Mouse (Mus musculus): ENCODE measurements around the gene Dcxr. TPM values are rescaled to one million over a fixed set of nuclear protein-coding genes. Genes with fewer than 3 reads are reported as not detected.

Dcxr gene
- polyA plus RNA-seq, 1 experiment from 2014 or later, result 25.8 TPM

DNA sequence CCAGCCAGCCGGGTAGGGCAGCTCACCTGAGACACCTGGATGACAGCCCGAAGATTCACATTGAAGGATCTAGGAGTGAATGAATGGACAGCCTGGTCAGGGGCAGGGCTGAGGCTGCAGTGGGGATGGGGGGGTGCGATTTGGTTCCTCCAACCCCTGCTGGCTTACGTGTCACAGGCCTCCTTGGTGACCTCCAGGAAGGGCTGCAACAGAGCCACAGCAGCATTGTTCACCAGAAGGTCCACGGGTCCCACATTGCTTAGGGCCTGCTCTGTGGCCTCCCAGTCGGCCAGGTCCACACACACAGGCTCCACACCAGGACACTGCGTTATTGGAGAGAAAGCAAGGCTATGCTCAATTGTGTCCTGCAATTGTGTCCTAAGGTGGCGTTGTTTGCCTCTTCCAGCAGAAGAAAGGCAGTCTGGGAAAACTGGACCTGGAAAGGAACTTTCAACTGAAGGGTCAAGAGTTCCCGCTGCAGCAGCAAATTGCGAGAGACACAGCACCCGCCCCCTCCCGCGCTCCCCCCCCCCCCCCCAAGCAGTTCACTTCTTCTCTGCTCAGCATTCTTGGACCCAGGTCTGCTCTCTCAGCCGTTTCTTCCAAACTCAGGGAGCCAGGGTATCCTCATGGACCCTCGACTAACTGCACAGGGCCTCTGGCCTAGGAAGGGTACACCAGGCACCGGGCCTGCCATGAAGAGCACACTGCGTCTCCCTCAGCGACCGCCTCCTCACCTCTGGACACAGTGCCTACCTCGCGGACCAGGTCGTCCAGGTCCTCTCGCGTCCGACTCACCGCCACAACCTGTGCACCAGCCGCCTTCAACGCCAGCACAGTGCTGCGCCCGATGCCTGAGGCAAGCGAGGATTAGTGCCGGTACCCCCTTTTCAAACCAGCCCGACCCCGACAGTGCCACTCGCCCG lies 575 bp downstream of the Dcxr start:
- Histone ChIP-seq H3K4me2 (ENCODE audit: low read length) (peak overlapping the region; percentile 84), H3K4me3 (ENCODE audit: low read depth, low read length) (peak overlapping the region; percentile 58), H3K36me3 (ENCODE audit: control insufficient read depth, insufficient read depth, low read length) (no peaks in the 10 kb centered on the region), H3K4me1 (replicated peaks; ENCODE audit: control insufficient read depth, insufficient read depth, low read length) (peaks cover 14% of the 10 kb centered on the region), H3K9ac (ENCODE audit: low read length) (peak overlapping the region; percentile 40), H3K27me3 (replicated peaks; ENCODE audit: control insufficient read depth, insufficient read depth, low read length) (peaks cover 8% of the 10 kb centered on the region; the same call in 1 of the 2 replicates), H3K9me3 (ENCODE audit: control insufficient read depth, low read length) (no peaks in the 10 kb centered on the region), H3K27ac (ENCODE audit: low read depth) (no peak overlapping the region)
- 21% methylated on average over 33 of the region's 36 CpGs for WGBS
- DNase-seq (ENCODE audit: low spot score) (no peak), ATAC-seq (replicated peaks; ENCODE audit: low FRiP score, low TSS enrichment, low read depth) (peak; percentile 30; the same call in 1 of the 2 replicates)

GRCm38 (mm10) chr11:120723509-120723908 lies 3.6 kb downstream of the Dcxr start:
- ATAC-seq (replicated peaks; ENCODE audit: low FRiP score, low TSS enrichment, low read depth), result no peak
- Histone ChIP-seq H3K9me3 (ENCODE audit: control insufficient read depth, low read length) (no peaks in the 10 kb centered on the region), H3K27me3 (replicated peaks; ENCODE audit: control insufficient read depth, insufficient read depth, low read length) (peaks cover 8% of the 10 kb centered on the region; the same call in 1 of the 2 replicates), H3K36me3 (ENCODE audit: control insufficient read depth, insufficient read depth, low read length) (peaks cover 11% of the 10 kb centered on the region; the same call in 1 of the 2 replicates), H3K4me2 (ENCODE audit: low read length) (no peak overlapping the region), H3K4me1 (replicated peaks; ENCODE audit: control insufficient read depth, insufficient read depth, low read length) (peaks cover 20% of the 10 kb centered on the region), H3K27ac (ENCODE audit: low read depth) (no peak overlapping the region), H3K4me3 (ENCODE audit: low read depth, low read length) (no peak overlapping the region), H3K9ac (ENCODE audit: low read length) (no peak overlapping the region)
- WGBS, result 91% methylated on average over 7 of the region's 7 CpGs
- no peak for DNase-seq (ENCODE audit: low spot score)

- no peak overlapping the region for H3K27ac ChIP-seq (ENCODE audit: low read depth)
- no peak overlapping the region for H3K4me2 ChIP-seq (ENCODE audit: low read length)
- no peak overlapping the region for H3K4me3 ChIP-seq (ENCODE audit: low read depth, low read length)
- H3K9ac ChIP-seq (ENCODE audit: low read length), result no peak overlapping the region
- H3K9me3 ChIP-seq (ENCODE audit: control insufficient read depth, low read length), result no peaks in the 10 kb centered on the region
- peaks cover 8% of the 10 kb centered on the region; the same call in 1 of the 2 replicates for H3K27me3 ChIP-seq (replicated peaks; ENCODE audit: control insufficient read depth, insufficient read depth, low read length)
- WGBS, result 85% methylated on average over 11 of the region's 11 CpGs
- H3K36me3 ChIP-seq (ENCODE audit: control insufficient read depth, insufficient read depth, low read length), result peaks cover 17% of the 10 kb centered on the region
- H3K4me1 ChIP-seq (replicated peaks; ENCODE audit: control insufficient read depth, insufficient read depth, low read length), result peaks cover 20% of the 10 kb centered on the region
- no peak for ATAC-seq (replicated peaks; ENCODE audit: low FRiP score, low TSS enrichment, low read depth)
- no peak for DNase-seq (ENCODE audit: low spot score)
These were observed 4.2 kb downstream of the Dcxr start for GRCm38 (mm10) chr11:120722761-120723382.

DNA sequence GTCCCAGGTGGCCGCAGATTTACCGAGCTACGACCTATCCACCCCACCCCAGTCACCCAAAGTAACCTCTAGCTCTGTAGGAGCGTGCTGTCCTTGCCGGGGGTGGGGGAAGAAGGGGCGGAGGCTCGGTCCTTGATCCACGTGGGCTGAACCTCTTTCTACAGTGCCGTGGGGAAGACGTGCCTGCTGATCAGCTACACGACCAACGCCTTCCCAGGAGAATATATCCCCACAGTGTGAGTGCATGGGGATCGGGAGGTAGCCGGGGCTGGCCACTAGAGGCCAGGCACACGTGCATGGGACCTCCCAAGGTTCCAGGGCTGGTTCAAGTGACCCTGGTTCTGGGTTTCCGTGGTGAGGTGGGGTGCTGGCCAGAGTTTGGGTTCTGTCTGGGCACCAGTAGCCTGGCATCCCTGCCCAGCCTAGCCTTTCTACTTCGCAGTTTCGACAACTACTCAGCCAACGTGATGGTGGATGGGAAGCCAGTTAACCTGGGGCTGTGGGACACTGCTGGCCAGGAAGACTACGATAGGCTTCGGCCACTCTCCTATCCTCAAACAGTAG lies 4.9 kb downstream of the Dcxr start:
- H3K9me3 ChIP-seq (ENCODE audit: control insufficient read depth, low read length), result no peaks in the 10 kb centered on the region
- DNase-seq (ENCODE audit: low spot score), result no peak
- peak overlapping the region; percentile 64 for H3K9ac ChIP-seq (ENCODE audit: low read length)
- WGBS, result 22% methylated on average over 21 of the region's 21 CpGs
- peak; percentile 3 for ATAC-seq (replicated peaks; ENCODE audit: low FRiP score, low TSS enrichment, low read depth)
- peak overlapping the region; percentile 58 for H3K4me3 ChIP-seq (ENCODE audit: low read depth, low read length)
- peaks cover 20% of the 10 kb centered on the region for H3K4me1 ChIP-seq (replicated peaks; ENCODE audit: control insufficient read depth, insufficient read depth, low read length)
- peaks cover 24% of the 10 kb centered on the region for H3K36me3 ChIP-seq (ENCODE audit: control insufficient read depth, insufficient read depth, low read length)
- H3K4me2 ChIP-seq (ENCODE audit: low read length), result peak overlapping the region; percentile 99
- no peak overlapping the region for H3K27ac ChIP-seq (ENCODE audit: low read depth)
- peaks cover 8% of the 10 kb centered on the region; the same call in 1 of the 2 replicates for H3K27me3 ChIP-seq (replicated peaks; ENCODE audit: control insufficient read depth, insufficient read depth, low read length)

DNA sequence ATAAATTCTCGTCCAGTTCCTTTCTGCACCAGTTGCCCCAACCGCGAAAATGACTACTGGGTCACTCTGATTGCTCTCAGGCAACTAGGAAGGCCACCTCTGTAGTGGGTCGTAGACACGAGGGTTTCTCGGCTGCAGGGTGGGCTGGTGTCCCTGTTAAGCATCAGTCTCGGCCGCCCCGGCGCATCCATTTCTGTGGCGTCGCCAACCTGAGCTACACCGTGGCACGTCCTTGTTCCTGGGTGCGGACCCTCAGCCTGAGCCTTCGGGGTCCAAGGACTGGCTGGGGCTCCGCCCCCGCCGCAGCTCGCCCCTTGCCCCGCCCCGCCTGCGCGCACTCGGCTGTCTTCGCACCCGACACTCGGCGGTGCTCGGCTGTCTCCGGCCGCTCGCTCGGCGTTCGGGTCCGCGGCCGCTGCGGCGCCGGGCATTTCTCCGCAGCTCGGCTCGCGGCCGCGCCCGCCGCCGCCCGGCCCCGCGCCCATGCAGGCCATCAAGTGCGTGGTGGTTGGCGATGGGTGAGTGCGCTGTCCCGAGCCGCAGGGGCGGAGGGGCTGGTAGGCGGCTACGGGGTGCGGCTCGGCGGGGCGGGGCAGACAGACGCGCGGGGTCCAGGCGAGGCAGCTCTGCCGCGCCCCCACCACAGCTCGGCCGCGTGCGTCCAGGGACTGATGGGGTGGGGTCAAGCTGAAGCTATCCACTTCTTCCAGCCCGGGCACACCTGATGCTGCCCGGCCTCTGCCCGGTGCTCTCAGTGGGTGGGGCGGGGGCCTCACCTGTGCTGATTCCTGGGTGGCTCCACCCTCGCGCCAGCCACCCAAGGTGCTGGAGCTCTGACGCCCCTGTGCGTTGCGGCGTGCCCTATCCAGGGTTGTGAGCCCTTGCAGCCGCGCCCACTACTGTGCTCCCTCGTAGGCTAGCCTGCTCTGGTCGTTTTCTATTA lies 5.7 kb downstream of the Dcxr start, which contains the start of gene Rac3:
TSS of gene Rac3 (plus strand) at position 347 of the 943 bp plus-strand sequence.
- WGBS, result under 1% methylated on average over 90 of the region's 90 CpGs
- DNase-seq (ENCODE audit: low spot score), result peak; percentile 82
- Histone ChIP-seq H3K4me2 (ENCODE audit: low read length) (peak within 1 kb of the TSS; percentile 99), H3K27ac (ENCODE audit: low read depth) (no peak within 1 kb of the TSS), H3K4me3 (ENCODE audit: low read depth, low read length) (peak within 1 kb of the TSS; percentile 58), H3K36me3 (ENCODE audit: control insufficient read depth, insufficient read depth, low read length) (peaks cover 30% of the 10 kb centered on the region), H3K9ac (ENCODE audit: low read length) (peak within 1 kb of the TSS; percentile 64), H3K9me3 (ENCODE audit: control insufficient read depth, low read length) (no peaks in the 10 kb centered on the region), H3K27me3 (replicated peaks; ENCODE audit: control insufficient read depth, insufficient read depth, low read length) (peaks cover 8% of the 10 kb centered on the region; the same call in 1 of the 2 replicates), H3K4me1 (replicated peaks; ENCODE audit: control insufficient read depth, insufficient read depth, low read length) (peaks cover 16% of the 10 kb centered on the region)
- ATAC-seq (replicated peaks; ENCODE audit: low FRiP score, low TSS enrichment, low read depth), result peak; percentile 77

DNA sequence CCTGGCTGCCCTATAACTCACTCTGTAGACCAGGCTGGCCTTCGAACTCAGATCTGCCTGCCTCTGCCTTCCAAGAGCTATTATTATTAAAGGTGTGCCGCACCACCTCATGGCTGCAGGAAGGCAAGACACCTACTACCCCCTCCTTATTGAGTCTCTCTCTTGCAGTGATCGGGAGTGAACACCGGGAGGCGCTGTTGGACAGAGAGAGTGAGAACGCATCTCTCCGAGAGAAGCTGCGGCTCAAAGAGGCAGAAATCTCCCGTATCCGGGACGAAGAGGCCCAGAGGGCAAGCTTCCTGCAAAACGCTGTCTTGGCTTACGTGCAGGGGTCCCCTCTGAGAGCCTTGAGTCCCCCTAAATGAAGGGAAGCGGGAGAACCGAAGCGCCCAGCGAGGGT lies 6.6 kb downstream of the Dcxr start:
- ATAC-seq (replicated peaks; ENCODE audit: low FRiP score, low TSS enrichment, low read depth), result no peak
- peaks cover 8% of the 10 kb centered on the region; the same call in 1 of the 2 replicates for H3K27me3 ChIP-seq (replicated peaks; ENCODE audit: control insufficient read depth, insufficient read depth, low read length)
- H3K27ac ChIP-seq (ENCODE audit: low read depth), result no peak overlapping the region
- peak overlapping the region; percentile 64 for H3K9ac ChIP-seq (ENCODE audit: low read length)
- peak overlapping the region; percentile 58; the same call in 1 of the 2 replicates for H3K4me3 ChIP-seq (ENCODE audit: low read depth, low read length)
- H3K36me3 ChIP-seq (ENCODE audit: control insufficient read depth, insufficient read depth, low read length), result peaks cover 40% of the 10 kb centered on the region
- 13% methylated on average over 17 of the region's 17 CpGs for WGBS
- no peaks in the 10 kb centered on the region for H3K9me3 ChIP-seq (ENCODE audit: control insufficient read depth, low read length)
- peak overlapping the region; percentile 99 for H3K4me2 ChIP-seq (ENCODE audit: low read length)
- peaks cover 14% of the 10 kb centered on the region for H3K4me1 ChIP-seq (replicated peaks; ENCODE audit: control insufficient read depth, insufficient read depth, low read length)
- peak; percentile 97 for DNase-seq (ENCODE audit: low spot score)

- H3K27me3 ChIP-seq (replicated peaks; ENCODE audit: control insufficient read depth, insufficient read depth, low read length), result peaks cover 8% of the 10 kb centered on the region; the same call in 1 of the 2 replicates
- no peak overlapping the region for H3K27ac ChIP-seq (ENCODE audit: low read depth)
- peaks cover 43% of the 10 kb centered on the region for H3K36me3 ChIP-seq (ENCODE audit: control insufficient read depth, insufficient read depth, low read length)
- DNase-seq (ENCODE audit: low spot score) (no peak), ATAC-seq (replicated peaks; ENCODE audit: low FRiP score, low TSS enrichment, low read depth) (no peak)
- H3K4me2 ChIP-seq (ENCODE audit: low read length), result no peak overlapping the region
- 87% methylated on average over 13 of the region's 13 CpGs for WGBS
- H3K9ac ChIP-seq (ENCODE audit: low read length), result no peak overlapping the region
- no peak overlapping the region for H3K4me3 ChIP-seq (ENCODE audit: low read depth, low read length)
- no peaks in the 10 kb centered on the region for H3K9me3 ChIP-seq (ENCODE audit: control insufficient read depth, low read length)
- H3K4me1 ChIP-seq (replicated peaks; ENCODE audit: control insufficient read depth, insufficient read depth, low read length), result peaks cover 16% of the 10 kb centered on the region
These were observed 7.2 kb downstream of the Dcxr start for GRCm38 (mm10) chr11:120719841-120720376.
